Comparison of ENCODE assay signal across 8 mouse cellular contexts in genomic region chr9:42275027-42275760, GRCm38 (mm10). TPM values are rescaled to one million over a fixed set of nuclear protein-coding genes. Genes with fewer than 3 reads are reported as not detected.
DNase-seq lines count a peak whose midpoint lies in the region; ATAC-seq and TF ChIP-seq lines count a peak whose summit lies in the region.

No protein-coding gene starts in this region.

- TF ChIP-seq CTCF in lung, embryonic 14.5 days (IDR thresholded peaks at IDR 0.05; ENCODE audit: low read depth), result peak; percentile 59
- TF ChIP-seq CTCF in cortical plate, adult 2 months (IDR thresholded peaks at IDR 0.05; ENCODE audit: extremely low read depth, insufficient read depth, low read length), result peak; percentile 50; the same call in 1 of the 2 replicates

- WGBS in embryonic facial prominence, embryonic 11.5 days, result 60% methylated on average over 13 of the region's 13 CpGs
- WGBS in embryonic facial prominence, embryonic 10.5 days, result 60% methylated on average over 13 of the region's 13 CpGs
- 52% methylated on average over 13 of the region's 13 CpGs for whole genome bisulfite sequencing in lung, embryonic 14.5 days
- 56% methylated on average over 13 of the region's 13 CpGs for WGBS in forebrain, embryonic 15.5 days

- no peaks in the 10 kb centered on the region for H3K27me3 ChIP-seq in embryonic facial prominence, embryonic 11.5 days (ENCODE audit: control insufficient read depth, insufficient read depth, low read length)
- no peaks in the 10 kb centered on the region for H3K27me3 ChIP-seq in embryonic facial prominence, embryonic 10.5 days (replicated peaks; ENCODE audit: low read depth, poor library complexity, severe bottlenecking)
- H3K27me3 ChIP-seq in lung, embryonic 14.5 days (ENCODE audit: insufficient read depth, low read length), result no peaks in the 10 kb centered on the region
- H3K27me3 ChIP-seq in forebrain, embryonic 15.5 days, result no peaks in the 10 kb centered on the region

- intact Hi-C loops in gastrocnemius, postnatal 36 days (cut with DNase I), result no loop called here

- H3K36me3 ChIP-seq in embryonic facial prominence, embryonic 11.5 days (replicated peaks; ENCODE audit: control insufficient read depth, insufficient read depth, low read depth, low read length), result no peaks in the 10 kb centered on the region
- H3K36me3 ChIP-seq in embryonic facial prominence, embryonic 10.5 days (replicated peaks), result no peaks in the 10 kb centered on the region
- H3K36me3 ChIP-seq in lung, embryonic 14.5 days (ENCODE audit: insufficient read depth), result no peaks in the 10 kb centered on the region
- no peaks in the 10 kb centered on the region for H3K36me3 ChIP-seq in forebrain, embryonic 15.5 days

- no peak for TF ChIP-seq POLR2A in cortical plate, adult 2 months (IDR thresholded peaks at IDR 0.05; ENCODE audit: extremely low read depth, insufficient read depth, low read length)

- no peaks in the 10 kb centered on the region for H3K4me1 ChIP-seq in embryonic facial prominence, embryonic 11.5 days (ENCODE audit: control insufficient read depth, insufficient read depth, low read length)
- H3K4me1 ChIP-seq in embryonic facial prominence, embryonic 10.5 days, result no peaks in the 10 kb centered on the region
- H3K4me1 ChIP-seq in lung, embryonic 14.5 days (ENCODE audit: insufficient read depth), result no peaks in the 10 kb centered on the region
- H3K4me1 ChIP-seq in cortical plate, adult 2 months (ENCODE audit: control insufficient read depth, insufficient read depth, low read length), result no peaks in the 10 kb centered on the region
- H3K4me1 ChIP-seq in forebrain, embryonic 15.5 days, result no peaks in the 10 kb centered on the region

- no peak overlapping the region for H3K4me3 ChIP-seq in embryonic facial prominence, embryonic 11.5 days (ENCODE audit: low read depth, low read length)
- H3K4me3 ChIP-seq in embryonic facial prominence, embryonic 10.5 days, result no peak overlapping the region
- no peak overlapping the region for H3K4me3 ChIP-seq in lung, embryonic 14.5 days (ENCODE audit: low read depth, low read length)
- no peak overlapping the region for H3K4me3 ChIP-seq in cortical plate, adult 2 months (ENCODE audit: insufficient read depth, low read length)
- H3K4me3 ChIP-seq in forebrain, embryonic 15.5 days, result no peak overlapping the region

- no peak for ATAC-seq in embryonic facial prominence, embryonic 11.5 days (replicated peaks; ENCODE audit: insufficient number of reproducible peaks, low FRiP score, low TSS enrichment, low read depth)
- no peak for ATAC-seq in lung, embryonic 14.5 days (ENCODE audit: insufficient read depth)
- no peak for ATAC-seq in forebrain, embryonic 15.5 days (replicated peaks)

- H3K9ac ChIP-seq in embryonic facial prominence, embryonic 11.5 days (replicated peaks; ENCODE audit: low read length), result no peak overlapping the region
- no peak overlapping the region for H3K9ac ChIP-seq in lung, embryonic 14.5 days
- no peak overlapping the region for H3K9ac ChIP-seq in forebrain, embryonic 15.5 days (replicated peaks)

- no peaks in the 10 kb centered on the region for H3K9me3 ChIP-seq in embryonic facial prominence, embryonic 11.5 days (replicated peaks; ENCODE audit: control insufficient read depth, low read length)
- H3K9me3 ChIP-seq in embryonic facial prominence, embryonic 10.5 days, result no peaks in the 10 kb centered on the region
- H3K9me3 ChIP-seq in lung, embryonic 14.5 days (ENCODE audit: low read depth, low read length), result no peaks in the 10 kb centered on the region
- no peaks in the 10 kb centered on the region for H3K9me3 ChIP-seq in forebrain, embryonic 15.5 days

- H3K27ac ChIP-seq in embryonic facial prominence, embryonic 11.5 days (replicated peaks; ENCODE audit: low read depth, low read length), result no peak overlapping the region
- no peak overlapping the region for H3K27ac ChIP-seq in embryonic facial prominence, embryonic 10.5 days (replicated peaks)
- H3K27ac ChIP-seq in lung, embryonic 14.5 days (ENCODE audit: low read depth), result no peak overlapping the region
- no peak overlapping the region for H3K27ac ChIP-seq in cortical plate, adult 2 months (ENCODE audit: insufficient read depth, low read length)
- H3K27ac ChIP-seq in forebrain, embryonic 15.5 days (replicated peaks), result no peak overlapping the region

- DNase-seq in embryonic facial prominence, embryonic 11.5 days (ENCODE audit: low spot score), result peak; percentile 49
- DNase-seq in embryonic facial prominence, embryonic 10.5 days (ENCODE audit: low spot score), result no peak
- peak; percentile 75 for DNase-seq in lung, embryonic 14.5 days
- DNase-seq in lung, postnatal 14 days, result no peak
- peak; percentile 49 for DNase-seq in lung, postnatal 36 days
- DNase-seq in gastrocnemius, postnatal 36 days, result no peak

- no peak overlapping the region for H3K4me2 ChIP-seq in embryonic facial prominence, embryonic 11.5 days (ENCODE audit: low read depth, low read length)
- H3K4me2 ChIP-seq in lung, embryonic 14.5 days, result no peak overlapping the region
- no peak overlapping the region for H3K4me2 ChIP-seq in forebrain, embryonic 15.5 days (replicated peaks)

RNA-seq across cellular contexts. Expression of gene Sc5d, which starts 11.1 kb away (rescaled TPM):
- polyA plus RNA-seq in embryonic facial prominence, embryonic 11.5 days (2014; fragmentation: Nextera tagmentation; extraction: Ambion mirVana), result 52.1 and 56.8 TPM in 2 replicates
- 57.7 and 58.1 TPM in 2 replicates for polyA plus RNA-seq in embryonic facial prominence, embryonic 10.5 days (2016; fragmentation: Nextera tagmentation; extraction: Ambion mirVana)
- 40.0 and 47.8 TPM in 2 replicates for polyA plus RNA-seq in lung, embryonic 14.5 days (2014; fragmentation: Nextera tagmentation; extraction: Ambion mirVana)
- 74.8 and 90.6 TPM in 2 replicates for polyA plus RNA-seq in cortical plate, adult 2 months (2012; rRNA removed)
- polyA plus RNA-seq in forebrain, embryonic 15.5 days (2015; fragmentation: Nextera tagmentation; extraction: Ambion mirVana), result 68.1 and 69.8 TPM in 2 replicates
- total RNA-seq in gastrocnemius, postnatal 36 days (2021), result 10 to 100 TPM; 18.3 to 19.9 TPM

Comparison
In these comparisons a context has a peak if more than half of its experiments do, and no peak if none do; other contexts are left out.
1. DNase-seq: peak in embryonic facial prominence, embryonic 11.5 days (single experiment), lung, embryonic 14.5 days (single experiment) and lung, postnatal 36 days (single experiment); none in embryonic facial prominence, embryonic 10.5 days (single experiment), lung, postnatal 14 days (single experiment) and gastrocnemius, postnatal 36 days (0 of 2).